Mouse (Mus musculus): Measurements from ENCODE around the gene Scarb1. TPM values are rescaled to one million over a fixed set of nuclear protein-coding genes. Genes with fewer than 3 reads are reported as not detected.

The Scarb1 gene
- polyA plus RNA-seq, 1 experiment = 16.8 TPM

- Histone ChIP-seq H3K4me3 (replicated peaks; ENCODE audit: insufficient read depth, low read depth, low read length) (no peak overlapping the region), H3K4me1 (ENCODE audit: control insufficient read depth, insufficient read depth, low read length) (peaks cover 9% of the 10 kb centered on the region; the same call in 1 of the 2 replicates), H3K27ac (ENCODE audit: insufficient read depth, low read length) (no peak overlapping the region), H3K27me3 (ENCODE audit: control insufficient read depth, insufficient read depth, low read length) (no peaks in the 10 kb centered on the region)
- 16% methylated on average over 17 of the region's 17 CpGs for WGBS
- no peak for TF ChIP-seq POLR2A (IDR thresholded peaks at IDR 0.05; ENCODE audit: borderline replicate concordance, insufficient read depth, low read length)
- TF ChIP-seq CTCF (IDR thresholded peaks at IDR 0.05; ENCODE audit: borderline replicate concordance, insufficient read depth, low read depth, low read length) = no peak
- peak in 1 of 2 experiments; percentile 46 for DNase-seq
These were observed 76.2 kb downstream of the Scarb1 start for GRCm38 (mm10) chr5:125264700-125265099.

GRCm38 (mm10) chr5:125262578-125262977 is 78.3 kb downstream of the Scarb1 start:
- Histone ChIP-seq H3K27me3 (ENCODE audit: control insufficient read depth, insufficient read depth, low read length) (no peaks in the 10 kb centered on the region), H3K4me1 (ENCODE audit: control insufficient read depth, insufficient read depth, low read length) (peaks cover 9% of the 10 kb centered on the region; the same call in 1 of the 2 replicates), H3K4me3 (replicated peaks; ENCODE audit: insufficient read depth, low read depth, low read length) (no peak overlapping the region), H3K27ac (ENCODE audit: insufficient read depth, low read length) (no peak overlapping the region)
- WGBS = 47% methylated on average over 7 of the region's 7 CpGs
- no peak for DNase-seq
- no peak for TF ChIP-seq POLR2A (IDR thresholded peaks at IDR 0.05; ENCODE audit: borderline replicate concordance, insufficient read depth, low read length)
- no peak for TF ChIP-seq CTCF (IDR thresholded peaks at IDR 0.05; ENCODE audit: borderline replicate concordance, insufficient read depth, low read depth, low read length)

GRCm38 (mm10) chr5:125253917-125254316 is 87.0 kb downstream of the Scarb1 start:
- TF ChIP-seq CTCF (IDR thresholded peaks at IDR 0.05; ENCODE audit: borderline replicate concordance, insufficient read depth, low read depth, low read length) (no peak), POLR2A (IDR thresholded peaks at IDR 0.05; ENCODE audit: borderline replicate concordance, insufficient read depth, low read length) (no peak)
- H3K4me1 ChIP-seq (ENCODE audit: control insufficient read depth, insufficient read depth, low read length) = peaks cover 13% of the 10 kb centered on the region
- no peaks in the 10 kb centered on the region for H3K27me3 ChIP-seq (ENCODE audit: control insufficient read depth, insufficient read depth, low read length)
- no peak overlapping the region for H3K27ac ChIP-seq (ENCODE audit: insufficient read depth, low read length)
- no peak overlapping the region for H3K4me3 ChIP-seq (replicated peaks; ENCODE audit: insufficient read depth, low read depth, low read length)
- DNase-seq = no peak
- 33% methylated on average over 5 of the region's 5 CpGs for WGBS

GRCm38 (mm10) chr5:125253448-125253847 is 87.4 kb downstream of the Scarb1 start:
- H3K4me1 ChIP-seq (ENCODE audit: control insufficient read depth, insufficient read depth, low read length) = peaks cover 13% of the 10 kb centered on the region
- no peak overlapping the region for H3K27ac ChIP-seq (ENCODE audit: insufficient read depth, low read length)
- H3K27me3 ChIP-seq (ENCODE audit: control insufficient read depth, insufficient read depth, low read length) = no peaks in the 10 kb centered on the region
- over 99% methylated on average over 3 of the region's 3 CpGs for WGBS
- no peak for DNase-seq
- TF ChIP-seq POLR2A (IDR thresholded peaks at IDR 0.05; ENCODE audit: borderline replicate concordance, insufficient read depth, low read length) (no peak), CTCF (IDR thresholded peaks at IDR 0.05; ENCODE audit: borderline replicate concordance, insufficient read depth, low read depth, low read length) (no peak)
- no peak overlapping the region for H3K4me3 ChIP-seq (replicated peaks; ENCODE audit: insufficient read depth, low read depth, low read length)

GRCm38 (mm10) chr5:125252664-125253063 is 88.2 kb downstream of the Scarb1 start:
- no peak for DNase-seq
- Histone ChIP-seq H3K4me3 (replicated peaks; ENCODE audit: insufficient read depth, low read depth, low read length) (no peak overlapping the region), H3K27me3 (ENCODE audit: control insufficient read depth, insufficient read depth, low read length) (no peaks in the 10 kb centered on the region), H3K27ac (ENCODE audit: insufficient read depth, low read length) (no peak overlapping the region), H3K4me1 (ENCODE audit: control insufficient read depth, insufficient read depth, low read length) (peaks cover 13% of the 10 kb centered on the region)
- TF ChIP-seq POLR2A (IDR thresholded peaks at IDR 0.05; ENCODE audit: borderline replicate concordance, insufficient read depth, low read length) (no peak), CTCF (IDR thresholded peaks at IDR 0.05; ENCODE audit: borderline replicate concordance, insufficient read depth, low read depth, low read length) (no peak)
- 43% methylated on average over 8 of the region's 8 CpGs for WGBS

GRCm38 (mm10) chr5:125251885-125252615 is 88.8 kb downstream of the Scarb1 start:
- TF ChIP-seq CTCF (IDR thresholded peaks at IDR 0.05; ENCODE audit: borderline replicate concordance, insufficient read depth, low read depth, low read length) = peak; percentile 24; the same call in 1 of the 2 replicates
- no peak for TF ChIP-seq POLR2A (IDR thresholded peaks at IDR 0.05; ENCODE audit: borderline replicate concordance, insufficient read depth, low read length)
- DNase-seq = no peak
- WGBS = 40% methylated on average over 15 of the region's 15 CpGs
- Histone ChIP-seq H3K27me3 (ENCODE audit: control insufficient read depth, insufficient read depth, low read length) (no peaks in the 10 kb centered on the region), H3K27ac (ENCODE audit: insufficient read depth, low read length) (no peak overlapping the region; the same call in 1 of the 2 replicates), H3K4me3 (replicated peaks; ENCODE audit: insufficient read depth, low read depth, low read length) (no peak overlapping the region), H3K4me1 (ENCODE audit: control insufficient read depth, insufficient read depth, low read length) (peaks cover 13% of the 10 kb centered on the region)

GRCm38 (mm10) chr5:125249187-125249586 is 91.7 kb downstream of the Scarb1 start:
- H3K27me3 ChIP-seq (ENCODE audit: control insufficient read depth, insufficient read depth, low read length) = no peaks in the 10 kb centered on the region
- no peak overlapping the region for H3K27ac ChIP-seq (ENCODE audit: insufficient read depth, low read length)
- H3K4me1 ChIP-seq (ENCODE audit: control insufficient read depth, insufficient read depth, low read length) = peaks cover 28% of the 10 kb centered on the region
- TF ChIP-seq POLR2A (IDR thresholded peaks at IDR 0.05; ENCODE audit: borderline replicate concordance, insufficient read depth, low read length) = no peak
- no peak for TF ChIP-seq CTCF (IDR thresholded peaks at IDR 0.05; ENCODE audit: borderline replicate concordance, insufficient read depth, low read depth, low read length)
- H3K4me3 ChIP-seq (replicated peaks; ENCODE audit: insufficient read depth, low read depth, low read length) = no peak overlapping the region
- 74% methylated on average over 6 of the region's 6 CpGs for WGBS
- DNase-seq = no peak

- no peak for TF ChIP-seq CTCF (IDR thresholded peaks at IDR 0.05; ENCODE audit: borderline replicate concordance, insufficient read depth, low read depth, low read length)
- no peak for TF ChIP-seq POLR2A (IDR thresholded peaks at IDR 0.05; ENCODE audit: borderline replicate concordance, insufficient read depth, low read length)
- 95% methylated on average over 4 of the region's 4 CpGs for WGBS
- H3K27me3 ChIP-seq (ENCODE audit: control insufficient read depth, insufficient read depth, low read length) = no peaks in the 10 kb centered on the region
These were observed 94.2 kb downstream of the Scarb1 start for GRCm38 (mm10) chr5:125246711-125247110.

More at GRCm38 (mm10) chr5:125246711-125247110, 94.2 kb downstream of the Scarb1 start:
- no peak overlapping the region for H3K4me3 ChIP-seq (replicated peaks; ENCODE audit: insufficient read depth, low read depth, low read length)
- H3K4me1 ChIP-seq (ENCODE audit: control insufficient read depth, insufficient read depth, low read length) = peaks cover 28% of the 10 kb centered on the region
- H3K27ac ChIP-seq (ENCODE audit: insufficient read depth, low read length) = no peak overlapping the region
- DNase-seq = no peak

All from cerebellum, adult 2 months (tissue).